Mouse (Mus musculus) kidney, adult 9 months (tissue): Measurements from ENCODE around the gene Med9.

Source experiments
- DNase-seq: peaks from one replicate; pipeline ENCODE4 v3.0.0; 2022

Gene Med9

DNA sequence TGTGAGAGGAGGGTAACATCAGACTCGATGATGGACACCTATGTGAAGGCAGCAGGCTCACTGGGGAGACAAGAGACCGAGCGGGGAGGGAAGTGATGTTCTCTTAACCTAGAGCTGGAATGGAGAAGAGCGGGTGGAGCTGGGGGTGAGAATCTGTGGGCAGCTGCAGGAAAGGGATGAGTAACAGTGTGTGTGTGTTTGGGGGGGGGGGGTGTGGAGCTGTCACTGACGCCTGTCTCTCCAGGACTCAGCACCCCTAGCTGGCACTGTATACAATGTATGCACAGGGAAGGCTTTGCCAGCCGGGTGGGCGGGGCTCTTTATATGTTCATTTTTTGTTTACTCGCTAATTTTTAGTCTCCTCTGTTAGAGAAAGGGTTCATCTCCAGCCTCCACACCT, 55.8 kb downstream of the Med9 start:
- DNase-seq = no peak

DNA sequence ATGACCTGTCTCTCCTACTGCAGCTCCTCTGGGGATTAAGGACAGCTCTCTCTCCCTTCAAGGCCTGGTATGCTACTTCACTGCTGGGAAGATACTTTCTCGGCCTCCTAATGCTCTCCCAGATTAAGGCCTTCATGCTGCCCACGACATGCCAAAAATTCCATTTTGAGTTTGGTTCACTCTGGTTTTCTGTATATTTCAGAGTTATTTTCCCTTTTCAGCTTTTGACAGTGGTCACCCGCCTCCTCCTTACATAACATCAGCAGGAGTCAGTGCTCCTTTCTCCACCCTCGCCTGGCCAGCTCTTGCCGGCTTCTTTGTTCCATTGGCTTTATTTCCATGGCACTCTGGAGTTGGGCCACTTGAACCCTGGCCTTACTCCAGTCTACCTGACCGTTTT, 56.7 kb downstream of the Med9 start:
- no peak for DNase-seq

DNA sequence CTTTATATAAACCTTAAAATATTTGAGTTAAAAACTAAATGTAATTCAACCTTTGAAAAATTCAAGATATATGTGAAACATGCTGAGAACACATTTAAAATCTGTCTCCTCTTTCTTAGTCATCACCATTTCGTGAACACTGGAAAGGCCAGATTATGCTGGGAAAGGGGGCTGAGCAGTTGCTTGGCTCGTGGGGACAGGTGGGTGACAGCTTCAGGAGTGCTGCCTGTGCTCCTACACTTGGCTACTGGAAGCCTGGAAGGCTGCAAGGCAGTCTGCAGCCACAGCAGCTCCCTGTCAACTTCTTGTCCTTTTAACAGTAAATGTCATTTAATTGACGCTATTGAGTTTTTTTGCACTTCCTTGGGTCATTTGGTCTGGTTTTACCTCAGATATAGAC, 57.9 kb downstream of the Med9 start:
- DNase-seq = no peak

DNA sequence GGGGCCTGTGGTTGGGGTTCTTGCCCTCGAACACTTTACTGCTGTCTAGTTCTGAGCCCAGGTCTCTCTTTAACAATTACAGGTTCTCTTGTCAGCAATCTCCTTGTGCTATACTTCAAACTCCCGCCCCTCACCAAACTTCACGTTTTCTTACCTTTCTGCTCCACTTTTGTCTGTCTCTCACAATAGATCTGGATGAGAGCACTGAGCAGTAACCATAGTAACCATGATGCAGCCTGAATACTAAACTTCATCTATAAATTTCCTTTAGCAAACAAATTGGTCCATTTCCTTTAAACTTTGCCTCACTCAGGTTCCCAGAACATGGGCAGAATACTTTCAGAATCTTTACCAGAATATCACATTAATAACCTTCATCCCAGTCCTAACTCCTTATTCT, 61.4 kb downstream of the Med9 start:
- no peak for DNase-seq

DNA sequence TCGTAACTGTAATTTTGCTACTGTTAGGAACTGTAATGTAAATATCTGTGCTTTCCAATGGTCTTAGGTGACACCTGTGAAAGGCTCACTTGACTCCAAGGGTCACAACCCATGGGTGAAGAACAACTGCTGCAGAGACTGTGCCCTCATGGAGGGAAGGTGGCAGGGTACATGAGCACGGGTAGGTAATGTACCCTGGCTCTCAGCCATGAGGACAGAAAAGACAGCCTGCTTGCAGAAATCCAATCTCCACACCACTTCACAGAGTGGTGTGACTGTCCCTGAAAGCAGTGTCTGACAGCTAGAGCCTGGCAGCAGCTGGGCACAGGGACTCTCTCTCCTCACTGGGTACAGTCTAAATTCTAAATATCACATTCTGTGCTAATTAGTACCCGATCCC, 63.5 kb downstream of the Med9 start:
- DNase-seq = no peak
